Mouse (Mus musculus) left cerebral cortex, adult 9 months (tissue): Measurements from ENCODE around the gene Rtl4.

Source experiments
- DNase-seq, 2 experiments: peaks; one replicate each; pipeline ENCODE4 v3.0.0; 2022; ENCODE audit warnings: low spot score in 2 of 2

The Rtl4 gene

DNA sequence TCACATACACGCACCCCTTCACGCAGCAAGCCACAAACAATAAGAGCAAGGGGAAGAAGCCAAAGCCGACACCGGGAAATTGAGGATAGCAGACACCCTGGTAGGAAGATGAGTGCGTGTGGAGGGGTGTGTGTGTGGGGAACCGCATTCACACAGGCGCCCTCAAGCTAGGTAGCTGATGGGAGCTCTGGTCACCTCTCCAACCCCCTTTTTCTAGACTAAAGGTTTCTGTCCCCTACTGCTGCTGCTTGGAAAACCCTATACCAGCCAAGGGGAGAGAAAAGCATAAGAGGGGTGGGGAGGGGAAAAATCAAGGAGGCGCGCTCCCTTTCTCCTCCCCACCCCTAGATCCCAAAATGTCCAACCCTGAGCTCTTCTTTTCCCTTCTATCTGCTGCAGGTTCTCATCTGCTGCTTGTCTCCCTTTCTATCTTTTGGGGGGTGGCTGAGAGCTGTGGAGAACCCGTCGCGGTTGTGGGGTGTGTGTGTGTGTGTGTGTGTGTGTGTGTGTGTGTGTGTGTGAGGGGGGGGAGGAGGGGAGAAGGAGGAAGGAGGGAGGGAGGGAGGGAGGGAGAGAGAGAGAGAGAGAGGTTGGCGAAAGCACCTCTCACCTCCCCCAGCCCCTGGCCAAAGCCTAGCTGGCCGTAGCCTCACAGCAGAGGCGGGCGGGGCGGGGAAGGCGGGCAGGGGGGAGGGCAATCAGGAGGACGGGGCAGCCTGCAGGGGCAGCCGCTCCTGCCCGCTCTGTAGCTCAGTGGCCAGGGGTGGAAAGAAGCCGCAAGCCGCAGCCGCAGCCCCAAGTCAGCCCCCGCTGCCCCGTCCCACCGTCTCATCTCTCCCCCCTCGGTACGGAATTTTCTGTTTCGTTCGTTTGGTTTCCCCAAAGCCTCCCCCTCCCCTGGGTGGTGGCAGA, at the start of gene Rtl4:
Gene Rtl4, plus strand, starts transcription at position 701 of the 912 bp plus-strand sequence.
- DNase-seq: no peak

GRCm38 (mm10) chrX:144644756-144645155, 44.0 kb upstream of the Rtl4 start:
- DNase-seq: no peak

DNA sequence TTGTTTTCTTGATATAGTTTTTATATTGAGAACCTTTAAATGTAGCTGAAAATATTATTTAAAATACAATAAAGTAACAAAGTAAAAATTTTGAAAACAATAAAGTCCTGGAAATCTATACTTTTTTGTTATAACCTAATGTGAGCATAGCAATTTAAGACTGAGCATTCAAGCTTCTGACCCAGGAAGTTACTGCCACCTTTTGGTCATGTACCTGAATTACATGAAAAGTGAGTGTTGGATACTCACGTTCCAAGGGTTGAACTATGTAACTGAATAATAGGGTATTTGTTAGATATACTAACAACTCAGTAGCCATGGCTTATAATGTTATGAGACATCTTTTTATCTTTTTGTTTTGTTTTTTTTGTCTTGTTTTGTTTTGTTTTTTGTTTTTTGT, 43.3 kb upstream of the Rtl4 start:
- DNase-seq: no peak

- no peak for DNase-seq
These were observed 36.5 kb upstream of the Rtl4 start for GRCm38 (mm10) chrX:144652196-144652595.

DNA sequence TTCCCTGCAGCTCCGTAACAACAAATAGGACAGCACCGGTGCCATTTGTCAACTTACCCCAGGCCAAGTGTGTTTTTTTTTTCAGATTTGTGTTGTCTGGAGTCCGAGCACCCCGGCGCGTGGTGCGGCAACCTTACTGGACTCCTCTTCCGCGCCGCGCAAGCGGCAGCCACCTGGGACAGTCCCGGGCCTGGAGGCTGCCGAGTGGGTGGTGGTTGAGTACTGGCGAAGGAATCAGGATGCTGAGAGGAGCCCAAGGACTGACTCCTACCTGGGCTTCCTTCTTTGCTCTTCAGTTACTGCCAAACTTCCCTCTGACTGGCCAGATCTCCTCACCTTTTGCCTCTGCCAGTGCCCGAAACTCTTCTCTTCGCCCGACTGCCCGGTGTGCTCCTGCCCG, 965 bp upstream of the Rtl4 start:
- DNase-seq: no peak

- no peak for DNase-seq
These were observed 733 bp upstream of the Rtl4 start, which contains the start of gene Trpc5 for GRCm38 (mm10) chrX:144688142-144688206. TSS of gene Trpc5 (minus strand) at chrX:144688180.

DNA sequence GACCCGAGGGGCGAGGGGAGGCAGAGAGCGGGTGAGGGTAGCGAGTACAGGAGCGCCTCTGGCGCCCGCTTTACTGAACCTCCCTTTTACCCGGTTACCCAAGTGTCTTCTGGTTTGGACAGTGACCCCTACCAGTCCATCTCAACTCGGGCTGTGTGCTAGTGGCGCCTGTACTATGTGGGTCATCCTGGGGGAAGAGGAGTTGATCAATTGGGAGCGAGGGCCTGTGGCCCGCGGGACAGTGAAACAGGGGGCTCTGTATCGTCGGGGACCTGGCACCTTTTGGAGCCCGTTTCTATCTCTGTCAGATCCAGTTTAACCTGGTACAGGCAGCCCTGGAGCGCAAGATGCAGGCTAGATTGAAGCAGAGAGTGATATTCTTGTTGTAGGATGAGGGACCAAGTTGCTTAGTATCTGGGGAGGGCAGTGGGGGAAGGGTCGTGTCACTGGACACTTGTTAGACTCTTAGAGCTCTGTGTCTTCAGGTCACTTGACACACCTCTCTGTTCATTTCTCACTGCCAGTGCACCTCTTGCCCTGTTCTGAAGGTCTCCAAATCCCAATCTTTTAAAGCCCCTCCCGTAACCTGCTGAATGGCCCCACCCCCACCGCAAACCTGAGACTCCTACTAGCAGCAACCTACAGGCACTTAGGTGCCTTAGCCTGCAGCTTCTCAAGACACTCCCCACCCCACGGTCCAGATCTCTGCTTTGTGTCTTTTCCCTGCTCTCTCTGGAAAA, 582 bp downstream of the Rtl4 start:
- no peak for DNase-seq

- DNase-seq: no peak
These were observed 1.1 kb downstream of the Rtl4 start for GRCm38 (mm10) chrX:144689859-144690181.

DNA sequence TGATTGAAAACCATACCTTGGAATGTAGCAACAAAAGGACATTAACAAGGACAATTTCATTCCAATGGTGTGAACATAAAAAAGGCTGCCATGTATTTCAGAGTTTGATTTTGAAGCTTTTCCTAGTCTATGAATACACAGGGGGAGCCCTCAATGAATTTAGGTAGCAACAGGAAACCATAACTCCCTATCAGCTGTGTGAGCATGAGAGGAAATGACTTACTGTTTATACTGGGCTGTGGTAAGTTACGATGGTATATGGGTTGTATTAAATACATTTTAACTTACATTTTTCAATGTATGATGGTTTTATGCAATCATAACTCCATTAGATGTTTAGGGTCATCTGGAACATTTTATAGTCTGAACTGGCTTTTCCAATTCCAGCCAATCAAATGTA, 27.6 kb downstream of the Rtl4 start:
- no peak for DNase-seq

- DNase-seq: no peak
These were observed 58.9 kb downstream of the Rtl4 start for GRCm38 (mm10) chrX:144747528-144748049.

GRCm38 (mm10) chrX:144986980-144987379, 298.3 kb downstream of the Rtl4 start:
- no peak for DNase-seq

GRCm38 (mm10) chrX:145065484-145065913, 376.8 kb downstream of the Rtl4 start:
- DNase-seq: no peak

- DNase-seq: no peak
These were observed 401.1 kb downstream of the Rtl4 start for GRCm38 (mm10) chrX:145089802-145090201.

DNA sequence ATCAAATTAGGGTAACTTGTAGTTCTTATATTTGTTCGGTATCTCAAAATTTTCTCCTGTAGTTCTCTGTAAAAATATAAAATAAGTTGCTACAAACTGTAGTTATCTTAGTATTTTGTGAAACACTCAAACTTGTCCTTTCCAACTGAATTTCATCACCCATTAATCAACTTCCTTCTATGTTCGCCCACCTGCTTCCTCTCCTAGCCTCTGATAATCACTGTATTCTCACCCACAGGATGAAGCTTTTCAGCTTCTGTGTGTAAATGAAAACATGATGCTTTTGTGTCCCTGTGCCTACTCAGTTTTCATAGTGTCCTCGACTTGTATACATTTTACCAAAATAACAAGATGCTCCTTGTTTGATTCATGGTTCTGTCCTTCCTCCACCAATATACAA, 401.7 kb downstream of the Rtl4 start:
- no peak for DNase-seq

- no peak for DNase-seq
These were observed 402.3 kb downstream of the Rtl4 start for GRCm38 (mm10) chrX:145090964-145091363.
